Mouse (Mus musculus) ovary, postnatal 10 days (tissue): ENCODE data around the gene Ralgds.

Experiments
- DNase-seq: peaks from one replicate; pipeline ENCODE4 v3.0.0; 2022; ENCODE audit warnings: low spot score

Ralgds gene

GRCm38 (mm10) chr2:28533901-28534435 lies 21.0 kb downstream of the Ralgds start:
- DNase-seq: no peak

GRCm38 (mm10) chr2:28534436-28535262 lies 21.7 kb downstream of the Ralgds start:
- no peak for DNase-seq

- DNase-seq: no peak
Measured at GRCm38 (mm10) chr2:28535263-28535540, 22.3 kb downstream of the Ralgds start.

GRCm38 (mm10) chr2:28535650-28536049 lies 22.7 kb downstream of the Ralgds start:
- DNase-seq: no peak

GRCm38 (mm10) chr2:28536166-28536565 lies 23.2 kb downstream of the Ralgds start:
- no peak for DNase-seq

GRCm38 (mm10) chr2:28536766-28537633 lies 24.1 kb downstream of the Ralgds start:
- no peak for DNase-seq

- DNase-seq: no peak
Measured at GRCm38 (mm10) chr2:28537634-28537920, 24.7 kb downstream of the Ralgds start.

- DNase-seq: no peak
Measured at GRCm38 (mm10) chr2:28537995-28538816, 25.3 kb downstream of the Ralgds start.

GRCm38 (mm10) chr2:28538817-28539128 lies 25.8 kb downstream of the Ralgds start:
- DNase-seq: no peak

- no peak for DNase-seq
Measured at GRCm38 (mm10) chr2:28539206-28539605, 26.3 kb downstream of the Ralgds start.

GRCm38 (mm10) chr2:28539949-28540348 lies 27.0 kb downstream of the Ralgds start:
- DNase-seq: no peak

GRCm38 (mm10) chr2:28540587-28541227 lies 27.8 kb downstream of the Ralgds start:
- no peak for DNase-seq

GRCm38 (mm10) chr2:28543894-28544293 lies 31.0 kb downstream of the Ralgds start:
- no peak for DNase-seq

- DNase-seq: no peak
Measured at GRCm38 (mm10) chr2:28545976-28546375, 33.1 kb downstream of the Ralgds start.

- no peak for DNase-seq
Measured at GRCm38 (mm10) chr2:28546560-28546959, 33.6 kb downstream of the Ralgds start.

GRCm38 (mm10) chr2:28547237-28548172 lies 34.6 kb downstream of the Ralgds start:
- peak; percentile 76 for DNase-seq

- DNase-seq: no peak
Measured at GRCm38 (mm10) chr2:28549157-28549556, 36.2 kb downstream of the Ralgds start.

GRCm38 (mm10) chr2:28552301-28552700 lies 39.4 kb downstream of the Ralgds start:
- no peak for DNase-seq

GRCm38 (mm10) chr2:28557452-28557851 lies 44.5 kb downstream of the Ralgds start:
- no peak for DNase-seq

- DNase-seq: no peak
Measured at GRCm38 (mm10) chr2:28563303-28563702, 50.4 kb downstream of the Ralgds start, which contains the start of gene Cel. Gene Cel (minus strand): TSS chr2:28563403.

GRCm38 (mm10) chr2:28563830-28564229 lies 50.9 kb downstream of the Ralgds start:
- DNase-seq: no peak
